Mouse (Mus musculus): Measurements from ENCODE around the gene Crybb1. TPM values are rescaled to one million over a fixed set of nuclear protein-coding genes. Genes with fewer than 3 reads are reported as not detected.

Gene Crybb1
- polyA plus RNA-seq, 1 experiment = 0.46 TPM

GRCm38 (mm10) chr5:112218679-112219078 lies 36.9 kb upstream of the Crybb1 start:
- H3K4me1 ChIP-seq (ENCODE audit: control insufficient read depth, insufficient read depth, insufficient read length) = peaks cover 3% of the 10 kb centered on the region; the same call in 1 of the 2 replicates
- H3K27me3 ChIP-seq (ENCODE audit: control insufficient read depth, insufficient read depth, low read length) = no peaks in the 10 kb centered on the region
- no peaks in the 10 kb centered on the region for H3K36me3 ChIP-seq (ENCODE audit: control insufficient read depth, insufficient read depth, low read length)
- H3K27ac ChIP-seq (ENCODE audit: insufficient read depth, low read length) = no peak overlapping the region
- TF ChIP-seq POLR2A (IDR thresholded peaks at IDR 0.05; ENCODE audit: low read depth, low read length) = no peak
- no peak for TF ChIP-seq CTCF (IDR thresholded peaks at IDR 0.05; ENCODE audit: extremely low read depth, insufficient read depth, insufficient read length, insufficient replicate concordance)
- DNase-seq (ENCODE audit: low read depth in 1 of 2, low spot score in 2 of 2) = no peak
- no peak overlapping the region for H3K4me3 ChIP-seq (ENCODE audit: extremely low read depth, insufficient read depth, insufficient read length)
- WGBS = 68% methylated on average over 4 of the region's 4 CpGs

GRCm38 (mm10) chr5:112219398-112219797 lies 36.2 kb upstream of the Crybb1 start:
- no peaks in the 10 kb centered on the region for H3K27me3 ChIP-seq (ENCODE audit: control insufficient read depth, insufficient read depth, low read length)
- DNase-seq (ENCODE audit: low read depth in 1 of 2, low spot score in 2 of 2) = no peak
- no peaks in the 10 kb centered on the region for H3K36me3 ChIP-seq (ENCODE audit: control insufficient read depth, insufficient read depth, low read length)
- TF ChIP-seq POLR2A (IDR thresholded peaks at IDR 0.05; ENCODE audit: low read depth, low read length) (no peak), CTCF (IDR thresholded peaks at IDR 0.05; ENCODE audit: extremely low read depth, insufficient read depth, insufficient read length, insufficient replicate concordance) (no peak)
- no peak overlapping the region for H3K4me3 ChIP-seq (ENCODE audit: extremely low read depth, insufficient read depth, insufficient read length)
- H3K27ac ChIP-seq (ENCODE audit: insufficient read depth, low read length) = no peak overlapping the region
- peaks cover 3% of the 10 kb centered on the region; the same call in 1 of the 2 replicates for H3K4me1 ChIP-seq (ENCODE audit: control insufficient read depth, insufficient read depth, insufficient read length)
- WGBS = 19% methylated on average over 1 of the region's 1 CpGs

GRCm38 (mm10) chr5:112220203-112220602 lies 35.4 kb upstream of the Crybb1 start:
- Histone ChIP-seq H3K4me1 (ENCODE audit: control insufficient read depth, insufficient read depth, insufficient read length) (peaks cover 3% of the 10 kb centered on the region; the same call in 1 of the 2 replicates), H3K27me3 (ENCODE audit: control insufficient read depth, insufficient read depth, low read length) (no peaks in the 10 kb centered on the region), H3K36me3 (ENCODE audit: control insufficient read depth, insufficient read depth, low read length) (no peaks in the 10 kb centered on the region), H3K4me3 (ENCODE audit: extremely low read depth, insufficient read depth, insufficient read length) (no peak overlapping the region), H3K27ac (ENCODE audit: insufficient read depth, low read length) (no peak overlapping the region)
- TF ChIP-seq CTCF (IDR thresholded peaks at IDR 0.05; ENCODE audit: extremely low read depth, insufficient read depth, insufficient read length, insufficient replicate concordance) = no peak
- no peak for TF ChIP-seq POLR2A (IDR thresholded peaks at IDR 0.05; ENCODE audit: low read depth, low read length)
- DNase-seq (ENCODE audit: low read depth in 1 of 2, low spot score in 2 of 2) = no peak
- 10% methylated on average over 8 of the region's 8 CpGs for WGBS

- no peak for TF ChIP-seq CTCF (IDR thresholded peaks at IDR 0.05; ENCODE audit: extremely low read depth, insufficient read depth, insufficient read length, insufficient replicate concordance)
- no peak for TF ChIP-seq POLR2A (IDR thresholded peaks at IDR 0.05; ENCODE audit: low read depth, low read length)
- no peak for DNase-seq (ENCODE audit: low read depth in 1 of 2, low spot score in 2 of 2)
- H3K27me3 ChIP-seq (ENCODE audit: control insufficient read depth, insufficient read depth, low read length) = peaks cover 9% of the 10 kb centered on the region
- WGBS = 49% methylated on average over 6 of the region's 6 CpGs
- no peak overlapping the region for H3K4me3 ChIP-seq (ENCODE audit: extremely low read depth, insufficient read depth, insufficient read length)
- H3K36me3 ChIP-seq (ENCODE audit: control insufficient read depth, insufficient read depth, low read length) = no peaks in the 10 kb centered on the region
- no peak overlapping the region for H3K27ac ChIP-seq (ENCODE audit: insufficient read depth, low read length)
- no peaks in the 10 kb centered on the region for H3K4me1 ChIP-seq (ENCODE audit: control insufficient read depth, insufficient read depth, insufficient read length)
These were observed 30.0 kb upstream of the Crybb1 start for GRCm38 (mm10) chr5:112225591-112225990.

GRCm38 (mm10) chr5:112227354-112227753 lies 28.3 kb upstream of the Crybb1 start:
- Histone ChIP-seq H3K27me3 (ENCODE audit: control insufficient read depth, insufficient read depth, low read length) (peaks cover 9% of the 10 kb centered on the region), H3K27ac (ENCODE audit: insufficient read depth, low read length) (no peak overlapping the region), H3K4me1 (ENCODE audit: control insufficient read depth, insufficient read depth, insufficient read length) (no peaks in the 10 kb centered on the region), H3K36me3 (ENCODE audit: control insufficient read depth, insufficient read depth, low read length) (no peaks in the 10 kb centered on the region), H3K4me3 (ENCODE audit: extremely low read depth, insufficient read depth, insufficient read length) (no peak overlapping the region)
- WGBS = 3% methylated on average over 30 of the region's 30 CpGs
- TF ChIP-seq POLR2A (IDR thresholded peaks at IDR 0.05; ENCODE audit: low read depth, low read length) (no peak), CTCF (IDR thresholded peaks at IDR 0.05; ENCODE audit: extremely low read depth, insufficient read depth, insufficient read length, insufficient replicate concordance) (no peak)
- DNase-seq (ENCODE audit: low read depth in 1 of 2, low spot score in 2 of 2) = no peak

GRCm38 (mm10) chr5:112227898-112228239 lies 27.7 kb upstream of the Crybb1 start:
- no peak for TF ChIP-seq POLR2A (IDR thresholded peaks at IDR 0.05; ENCODE audit: low read depth, low read length)
- TF ChIP-seq CTCF (IDR thresholded peaks at IDR 0.05; ENCODE audit: extremely low read depth, insufficient read depth, insufficient read length, insufficient replicate concordance) = no peak
- Histone ChIP-seq H3K4me3 (ENCODE audit: extremely low read depth, insufficient read depth, insufficient read length) (no peak overlapping the region), H3K4me1 (ENCODE audit: control insufficient read depth, insufficient read depth, insufficient read length) (no peaks in the 10 kb centered on the region), H3K36me3 (ENCODE audit: control insufficient read depth, insufficient read depth, low read length) (no peaks in the 10 kb centered on the region), H3K27me3 (ENCODE audit: control insufficient read depth, insufficient read depth, low read length) (peaks cover 9% of the 10 kb centered on the region), H3K27ac (ENCODE audit: insufficient read depth, low read length) (no peak overlapping the region)
- DNase-seq (ENCODE audit: low read depth in 1 of 2, low spot score in 2 of 2) = no peak
- WGBS = 6% methylated on average over 13 of the region's 13 CpGs

- Histone ChIP-seq H3K36me3 (ENCODE audit: control insufficient read depth, insufficient read depth, low read length) (no peaks in the 10 kb centered on the region), H3K27ac (ENCODE audit: insufficient read depth, low read length) (no peak overlapping the region), H3K4me3 (ENCODE audit: extremely low read depth, insufficient read depth, insufficient read length) (no peak overlapping the region), H3K27me3 (ENCODE audit: control insufficient read depth, insufficient read depth, low read length) (peaks cover 9% of the 10 kb centered on the region), H3K4me1 (ENCODE audit: control insufficient read depth, insufficient read depth, insufficient read length) (no peaks in the 10 kb centered on the region)
- no peak for TF ChIP-seq CTCF (IDR thresholded peaks at IDR 0.05; ENCODE audit: extremely low read depth, insufficient read depth, insufficient read length, insufficient replicate concordance)
- no peak for TF ChIP-seq POLR2A (IDR thresholded peaks at IDR 0.05; ENCODE audit: low read depth, low read length)
- 3% methylated on average over 57 of the region's 57 CpGs for WGBS
- no peak for DNase-seq (ENCODE audit: low read depth in 1 of 2, low spot score in 2 of 2)
These were observed 27.2 kb upstream of the Crybb1 start for GRCm38 (mm10) chr5:112228240-112229076.
